Mouse (Mus musculus) MEL (cell line): Measurements from ENCODE around the gene Cacna1s. TPM values are rescaled to one million over a fixed set of nuclear protein-coding genes. Genes with fewer than 3 reads are reported as not detected.

Experiments used
- DNase-seq: peaks from one replicate; pipeline ENCODE4 v3.0.0; 2011; ENCODE audit warnings: low read depth, low spot score
- H3K27ac ChIP-seq: 2 replicates; pipeline ENCODE4 v1.5.1; 2012; ENCODE audit warnings: low read depth, mild to moderate bottlenecking, control low read depth, low read length, moderate library complexity; ENCODE audit not compliant: control insufficient read depth
- H3K27me3 ChIP-seq, 2 experiments: fragments of 150-350 bp in 1 of 2; sonication (generic) in 1 of 2; 2 replicates each; pipeline ENCODE4 v1.6.1; 2012; ENCODE audit warnings: low read length in 2 of 2, mild to moderate bottlenecking in 2 of 2, improper control_type of control experiment in 1 of 2, moderate library complexity in 1 of 2; ENCODE audit not compliant: insufficient read depth in 2 of 2, control insufficient read depth in 1 of 2
- H3K36me3 ChIP-seq, 2 experiments: 2 replicates each; pipeline ENCODE4 v1.6.1; 2012 to 2014; ENCODE audit warnings: low read length in 2 of 2, improper control_type of control experiment in 1 of 2, inconsistent platforms in 1 of 2, mild to moderate bottlenecking in 1 of 2; ENCODE audit not compliant: insufficient read depth in 2 of 2, control insufficient read depth in 1 of 2
- H3K4me1 ChIP-seq, 2 experiments: fragments of 150-350 bp in 1 of 2; sonication (generic) in 1 of 2; 2 replicates each; pipeline ENCODE4 v1.6.1; 2012; ENCODE audit warnings: low read length in 2 of 2, improper control_type of control experiment in 1 of 2, mild to moderate bottlenecking in 1 of 2; ENCODE audit not compliant: insufficient read depth in 2 of 2, control insufficient read depth in 1 of 2
- H3K4me3 ChIP-seq, 2 experiments: fragments of 150-350 bp in 1 of 2; sonication (generic) in 1 of 2; 2 replicates each; pipeline ENCODE4 v1.5.1; 2012; ENCODE audit warnings: low read depth in 2 of 2, low read length in 2 of 2, mild to moderate bottlenecking in 2 of 2, moderate library complexity in 2 of 2, control low read depth in 1 of 2, improper control_type of control experiment in 1 of 2; ENCODE audit not compliant: control insufficient read depth in 1 of 2, insufficient read depth in 1 of 2
- H3K79me2 ChIP-seq: 2 replicates; pipeline ENCODE4 v1.6.1; 2012; ENCODE audit warnings: mild to moderate bottlenecking, low read length, moderate library complexity; ENCODE audit not compliant: control insufficient read depth, poor library complexity, insufficient read depth
- H3K9ac ChIP-seq: 2 replicates; pipeline ENCODE4 v1.6.1; 2012; ENCODE audit warnings: low read depth, mild to moderate bottlenecking, control low read depth, low read length, moderate library complexity; ENCODE audit not compliant: control insufficient read depth, poor library complexity, severe bottlenecking
- H3K9me3 ChIP-seq: fragments of 150-350 bp; sonication (generic); replicated peaks from 2 replicates; pipeline ENCODE4 v1.6.1; 2012; ENCODE audit warnings: mild to moderate bottlenecking, low read length, improper control_type of control experiment, moderate library complexity; ENCODE audit not compliant: insufficient read depth
- CHD1 ChIP-seq: IDR thresholded peaks from 2 replicates; pipeline ENCODE4 v1.6.1; 2012; ENCODE audit warnings: low read depth, mild to moderate bottlenecking, inconsistent platforms, low read length, improper control_type of control experiment
- CTCF ChIP-seq, 3 experiments: IDR thresholded peaks in 2 of 3; conservative IDR thresholded peaks in 1 of 3; 2 replicates each; pipeline ENCODE4 v1.5.1; 2011 to 2012; ENCODE audit warnings: low read length in 3 of 3, low read depth in 2 of 3, mild to moderate bottlenecking in 2 of 3, improper control_type of control experiment in 1 of 3, inconsistent platforms in 1 of 3, mixed read lengths in 1 of 3, moderate library complexity in 1 of 3; ENCODE audit not compliant: control insufficient read depth in 1 of 3, insufficient read depth in 1 of 3, poor library complexity in 1 of 3, severe bottlenecking in 1 of 3
- ELF1 ChIP-seq: IDR thresholded peaks from 2 replicates; pipeline ENCODE4 v1.6.1; 2014; ENCODE audit warnings: low read depth, mild to moderate bottlenecking, inconsistent platforms, low read length, improper control_type of control experiment, moderate library complexity
- EP300 ChIP-seq, 2 experiments: IDR thresholded peaks; 2 replicates each; pipeline ENCODE4 v1.6.1; 2011; ENCODE audit warnings: improper control_type of control experiment in 2 of 2, low read length in 2 of 2, low read depth in 1 of 2, mild to moderate bottlenecking in 1 of 2
- GABPA ChIP-seq: IDR thresholded peaks from 2 replicates; pipeline ENCODE4 v1.6.1; 2012; ENCODE audit warnings: low read depth, mild to moderate bottlenecking, inconsistent platforms, low read length, improper control_type of control experiment, moderate library complexity
- GATA1 ChIP-seq: IDR thresholded peaks from 2 replicates; pipeline ENCODE4 v1.6.1; 2011; ENCODE audit warnings: low read depth, low read length, improper control_type of control experiment
- MAX ChIP-seq: IDR thresholded peaks from 2 replicates; pipeline ENCODE4 v1.6.1; 2011; ENCODE audit warnings: low read length, improper control_type of control experiment
- MAZ ChIP-seq: IDR thresholded peaks from 2 replicates; pipeline ENCODE4 v1.6.1; 2012; ENCODE audit warnings: low read depth, mild to moderate bottlenecking, inconsistent platforms, low read length, improper control_type of control experiment
- MEF2A ChIP-seq: IDR thresholded peaks from 2 replicates; pipeline ENCODE4 v1.6.1; 2014; ENCODE audit warnings: low read depth, mild to moderate bottlenecking, inconsistent platforms, low read length, improper control_type of control experiment; ENCODE audit not compliant: poor library complexity, insufficient replicate concordance, severe bottlenecking; ENCODE audit errors: extremely low read depth
- NELFE ChIP-seq: IDR thresholded peaks from 2 replicates; pipeline ENCODE4 v1.6.1; 2011; ENCODE audit warnings: low read depth, low read length, improper control_type of control experiment
- NRF1 ChIP-seq: IDR thresholded peaks from 2 replicates; pipeline ENCODE4 v1.6.1; 2014; ENCODE audit warnings: low read depth, mild to moderate bottlenecking, inconsistent platforms, low read length, improper control_type of control experiment, moderate library complexity; ENCODE audit not compliant: poor library complexity, insufficient read depth, severe bottlenecking
- POLR2A ChIP-seq, 2 experiments: IDR thresholded peaks; 2 replicates each; pipeline ENCODE4 v1.6.1; 2011 to 2012; ENCODE audit warnings: low read length in 2 of 2, mild to moderate bottlenecking in 2 of 2, control low read depth in 1 of 2, improper control_type of control experiment in 1 of 2, low read depth in 1 of 2, moderate library complexity in 1 of 2; ENCODE audit not compliant: control insufficient read depth in 1 of 2, insufficient read depth in 1 of 2, poor library complexity in 1 of 2
- POLR2AphosphoS2 ChIP-seq: IDR thresholded peaks from 2 replicates; pipeline ENCODE4 v1.6.1; 2011; ENCODE audit warnings: low read length, improper control_type of control experiment
- POLR2AphosphoS5 ChIP-seq: IDR thresholded peaks from 2 replicates; pipeline ENCODE4 v1.6.1; 2012; ENCODE audit warnings: low read depth, borderline replicate concordance, mild to moderate bottlenecking, inconsistent platforms, low read length, moderate library complexity, mixed read lengths
- RAD21 ChIP-seq: IDR thresholded peaks from 2 replicates; pipeline ENCODE4 v1.6.1; 2011; ENCODE audit warnings: mild to moderate bottlenecking, low read depth, low read length, improper control_type of control experiment
- SMC3 ChIP-seq: IDR thresholded peaks from 2 replicates; pipeline ENCODE4 v1.6.1; 2011; ENCODE audit warnings: low read depth, low read length, improper control_type of control experiment
- TAL1 ChIP-seq: IDR thresholded peaks from 2 replicates; pipeline ENCODE4 v1.6.1; 2012; ENCODE audit warnings: mild to moderate bottlenecking, inconsistent platforms, low read length, moderate library complexity, mixed read lengths
- TBP ChIP-seq: IDR thresholded peaks from 2 replicates; pipeline ENCODE4 v1.8.0; 2011; ENCODE audit warnings: low read depth, low read length, improper control_type of control experiment
- TCF12 ChIP-seq: IDR thresholded peaks from 2 replicates; pipeline ENCODE4 v1.6.1; 2014; ENCODE audit warnings: low read depth, mild to moderate bottlenecking, inconsistent platforms, low read length, improper control_type of control experiment, moderate library complexity
- UBTF ChIP-seq: IDR thresholded peaks from 2 replicates; pipeline ENCODE4 v1.6.1; 2012; ENCODE audit warnings: low read depth, mild to moderate bottlenecking, inconsistent platforms, low read length, improper control_type of control experiment, moderate library complexity, borderline replicate concordance; ENCODE audit not compliant: insufficient read depth
- USF1 ChIP-seq: IDR thresholded peaks from 2 replicates; pipeline ENCODE4 v1.6.1; 2014; ENCODE audit warnings: low read depth, mild to moderate bottlenecking, inconsistent platforms, low read length, improper control_type of control experiment, moderate library complexity
- USF2 ChIP-seq, 2 experiments: IDR thresholded peaks; 2 replicates each; pipeline ENCODE4 v1.6.1; 2011 to 2012; ENCODE audit warnings: improper control_type of control experiment in 2 of 2, low read length in 2 of 2, borderline replicate concordance in 1 of 2, inconsistent platforms in 1 of 2, low read depth in 1 of 2, mild to moderate bottlenecking in 1 of 2; ENCODE audit not compliant: insufficient read depth in 1 of 2
- ZC3H11A ChIP-seq: IDR thresholded peaks from 2 replicates; pipeline ENCODE4 v1.6.1; 2012; ENCODE audit warnings: low read depth, mild to moderate bottlenecking, inconsistent platforms, low read length, improper control_type of control experiment
- ZKSCAN1 ChIP-seq: IDR thresholded peaks from 2 replicates; pipeline ENCODE4 v1.6.1; 2012; ENCODE audit warnings: low read depth, mild to moderate bottlenecking, inconsistent platforms, low read length, improper control_type of control experiment, moderate library complexity
- ZMIZ1 ChIP-seq: IDR thresholded peaks from 2 replicates; pipeline ENCODE4 v1.6.1; 2012; ENCODE audit warnings: low read depth, mild to moderate bottlenecking, inconsistent platforms, low read length, improper control_type of control experiment, moderate library complexity
- ZNF384 ChIP-seq: IDR thresholded peaks from 2 replicates; pipeline ENCODE4 v1.6.1; 2012; ENCODE audit warnings: low read depth, mild to moderate bottlenecking, inconsistent platforms, low read length, improper control_type of control experiment
- polyA plus RNA-seq, 2 experiments: library from polyadenylated mRNA; stranded (reverse) in 1 of 2; unstranded in 1 of 2; fragments of >175 nt in 1 of 2; fragments of >200 nt in 1 of 2; gene quantifications; 2 replicates each; pipeline versions ENCODE4 v1.2.1 to v1.2.4; 2012; ENCODE audit warnings: low replicate concordance in 2 of 2, low read depth in 1 of 2; ENCODE audit not compliant: insufficient read length in 2 of 2, insufficient read depth in 1 of 2, missing spikeins in 1 of 2
- total RNA-seq: library from RNA; depleted of rRNA; stranded (reverse); fragments of 300-350 nt; gene quantifications from 2 replicates; pipeline ENCODE4 v1.2.3, GENCODE M21; 2012

Cacna1s gene
- total and polyA plus RNA-seq, 3 experiments, result not detected

DNA sequence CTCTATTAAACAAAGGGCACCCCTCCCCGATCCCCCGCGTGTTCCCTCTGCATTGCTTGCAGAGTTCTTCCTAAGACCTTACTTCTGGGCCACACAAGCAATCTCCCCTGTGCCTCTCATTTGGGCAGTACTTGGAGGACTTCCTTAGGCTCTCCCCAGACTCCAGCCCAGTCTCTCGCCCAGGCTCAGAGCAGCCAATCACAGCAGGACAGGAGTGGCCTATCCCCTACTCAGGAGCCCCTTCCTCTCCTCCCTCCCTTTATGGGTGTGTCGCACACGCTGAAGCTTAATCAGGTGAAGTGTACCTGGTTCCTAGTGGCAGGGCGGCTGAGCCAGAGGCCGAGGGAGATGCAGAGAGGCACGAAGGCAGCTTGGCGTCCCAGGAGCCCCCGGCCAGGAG is 12.1 kb upstream of the Cacna1s start:
- Histone ChIP-seq H3K27ac (no peak overlapping the region), H3K9ac (no peak overlapping the region), H3K79me2 (no peaks in the 10 kb centered on the region), H3K4me1 (no peaks in the 10 kb centered on the region), H3K9me3 (no peaks in the 10 kb centered on the region), H3K27me3 (no peaks in the 10 kb centered on the region), H3K36me3 (no peaks in the 10 kb centered on the region), H3K4me3 (no peak overlapping the region)
- no peak for DNase-seq
- TF ChIP-seq POLR2AphosphoS2, result no peak
- no peak for TF ChIP-seq MAZ
- no peak for TF ChIP-seq ZC3H11A
- TF ChIP-seq USF1, result no peak
- TF ChIP-seq TCF12, result no peak
- TF ChIP-seq CTCF (IDR thresholded peaks at IDR 0.05 in 2 of 3, conservative IDR thresholded peaks at IDR 0.05 in 1 of 3; ENCODE audit: control insufficient read depth in 1 of 3, insufficient read depth in 1 of 3, low read depth in 2 of 3, low read length in 3 of 3, poor library complexity in 1 of 3, severe bottlenecking in 1 of 3), result no peak
- TF ChIP-seq TAL1, result no peak
- TF ChIP-seq NRF1, result no peak
- no peak for TF ChIP-seq SMC3
- TF ChIP-seq POLR2AphosphoS5, result no peak
- no peak for TF ChIP-seq GATA1

DNA sequence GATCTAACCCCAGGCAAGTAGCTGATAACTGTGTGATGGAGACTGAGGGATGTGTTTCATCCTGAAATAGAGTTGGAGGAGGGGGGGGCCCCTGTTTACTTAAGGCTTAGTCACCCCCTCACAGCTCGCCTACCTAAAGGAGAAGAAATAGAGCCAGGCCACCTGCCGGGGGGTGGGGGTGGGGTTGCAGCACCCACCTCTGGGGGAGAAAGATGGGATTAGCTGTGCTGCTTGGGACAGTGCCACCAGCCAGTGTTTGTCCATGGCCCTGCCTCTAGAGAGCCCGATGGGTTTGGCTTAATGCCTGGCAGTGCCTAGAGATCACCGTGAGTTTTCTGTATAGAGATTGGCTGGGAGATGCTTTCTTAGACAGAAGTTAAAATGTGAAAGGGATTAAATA is 11.7 kb upstream of the Cacna1s start:
- H3K4me3 ChIP-seq, result no peak overlapping the region
- no peak for TF ChIP-seq GABPA
- TF ChIP-seq RAD21, result no peak
- no peak for TF ChIP-seq NELFE
- TF ChIP-seq ZNF384, result no peak
- no peak for TF ChIP-seq ZMIZ1
- TF ChIP-seq ELF1, result no peak
- no peak for TF ChIP-seq CTCF (IDR thresholded peaks at IDR 0.05 in 2 of 3, conservative IDR thresholded peaks at IDR 0.05 in 1 of 3; ENCODE audit: control insufficient read depth in 1 of 3, insufficient read depth in 1 of 3, low read depth in 2 of 3, low read length in 3 of 3, poor library complexity in 1 of 3, severe bottlenecking in 1 of 3)
- no peak for TF ChIP-seq ZKSCAN1
- no peak for TF ChIP-seq MEF2A
- no peak for TF ChIP-seq TBP
- no peak for TF ChIP-seq USF2 (IDR thresholded peaks at IDR 0.05; ENCODE audit: borderline replicate concordance in 1 of 2, insufficient read depth in 1 of 2, low read depth in 1 of 2, low read length in 2 of 2)
- no peak for TF ChIP-seq EP300 (IDR thresholded peaks at IDR 0.05; ENCODE audit: low read depth in 1 of 2, low read length in 2 of 2)
- TF ChIP-seq MAX, result no peak
- TF ChIP-seq POLR2A (IDR thresholded peaks at IDR 0.05; ENCODE audit: control insufficient read depth in 1 of 2, insufficient read depth in 1 of 2, low read depth in 1 of 2, low read length in 2 of 2, poor library complexity in 1 of 2), result no peak
- no peak for TF ChIP-seq UBTF
- TF ChIP-seq CHD1, result no peak
- TF ChIP-seq, all 39 proteins: peak for 0
- Histone ChIP-seq H3K9ac (no peak overlapping the region), H3K9me3 (no peaks in the 10 kb centered on the region), H3K27ac (no peak overlapping the region), H3K4me1 (no peaks in the 10 kb centered on the region), H3K79me2 (no peaks in the 10 kb centered on the region), H3K36me3 (no peaks in the 10 kb centered on the region), H3K27me3 (no peaks in the 10 kb centered on the region)
- no peak for DNase-seq
